Mouse (Mus musculus): ENCODE results near the gene Gm49486.

The Gm49486 gene

GRCm38 (mm10) chr15:79258521-79258920 lies 29.3 kb downstream of the Gm49486 start:
- H3K4me3 ChIP-seq (replicated peaks; ENCODE audit: low read length): peak overlapping the region; percentile 70
- H3K36me3 ChIP-seq (ENCODE audit: insufficient read depth, low read length): no peaks in the 10 kb centered on the region
- no peaks in the 10 kb centered on the region for H3K9me3 ChIP-seq (ENCODE audit: low read length)
- H3K4me1 ChIP-seq (replicated peaks; ENCODE audit: low read depth, low read length): peaks cover 28% of the 10 kb centered on the region
- peaks cover 67% of the 10 kb centered on the region for H3K27me3 ChIP-seq (ENCODE audit: insufficient read depth, low read length)
- TF ChIP-seq NANOG (IDR thresholded peaks at IDR 0.05; ENCODE audit: borderline replicate concordance, low read length) (no peak), POU5F1 (IDR thresholded peaks at IDR 0.05; ENCODE audit: borderline replicate concordance, low read length) (no peak), CTCF (conservative IDR thresholded peaks at IDR 0.05; ENCODE audit: low read length) (no peak)

- H3K36me3 ChIP-seq (ENCODE audit: insufficient read depth, low read length): no peaks in the 10 kb centered on the region
- H3K9me3 ChIP-seq (ENCODE audit: low read length): no peaks in the 10 kb centered on the region
- peak overlapping the region; percentile 82 for H3K4me3 ChIP-seq (replicated peaks; ENCODE audit: low read length)
- peaks cover 56% of the 10 kb centered on the region for H3K27me3 ChIP-seq (ENCODE audit: insufficient read depth, low read length)
- TF ChIP-seq NANOG (IDR thresholded peaks at IDR 0.05; ENCODE audit: borderline replicate concordance, low read length) (no peak), CTCF (conservative IDR thresholded peaks at IDR 0.05; ENCODE audit: low read length) (no peak), POU5F1 (IDR thresholded peaks at IDR 0.05; ENCODE audit: borderline replicate concordance, low read length) (no peak)
- peaks cover 18% of the 10 kb centered on the region for H3K4me1 ChIP-seq (replicated peaks; ENCODE audit: low read depth, low read length)
Measured at GRCm38 (mm10) chr15:79261095-79261725, 32.0 kb downstream of the Gm49486 start.

GRCm38 (mm10) chr15:79261757-79262156 lies 32.6 kb downstream of the Gm49486 start:
- Histone ChIP-seq H3K4me3 (replicated peaks; ENCODE audit: low read length) (peak overlapping the region; percentile 82), H3K27me3 (ENCODE audit: insufficient read depth, low read length) (peaks cover 61% of the 10 kb centered on the region)
- TF ChIP-seq POU5F1 (IDR thresholded peaks at IDR 0.05; ENCODE audit: borderline replicate concordance, low read length) (no peak), NANOG (IDR thresholded peaks at IDR 0.05; ENCODE audit: borderline replicate concordance, low read length) (no peak), CTCF (conservative IDR thresholded peaks at IDR 0.05; ENCODE audit: low read length) (no peak)

GRCm38 (mm10) chr15:79262375-79262774 lies 33.2 kb downstream of the Gm49486 start:
- TF ChIP-seq CTCF (conservative IDR thresholded peaks at IDR 0.05; ENCODE audit: low read length) (peak; percentile 30), NANOG (IDR thresholded peaks at IDR 0.05; ENCODE audit: borderline replicate concordance, low read length) (no peak)
- Histone ChIP-seq H3K36me3 (ENCODE audit: insufficient read depth, low read length) (no peaks in the 10 kb centered on the region), H3K4me3 (replicated peaks; ENCODE audit: low read length) (no peak overlapping the region), H3K4me1 (replicated peaks; ENCODE audit: low read depth, low read length) (peaks cover 18% of the 10 kb centered on the region), H3K27me3 (ENCODE audit: insufficient read depth, low read length) (peaks cover 66% of the 10 kb centered on the region), H3K9me3 (ENCODE audit: low read length) (no peaks in the 10 kb centered on the region)

More at GRCm38 (mm10) chr15:79261757-79262156, 32.6 kb downstream of the Gm49486 start:
- peaks cover 18% of the 10 kb centered on the region for H3K4me1 ChIP-seq (replicated peaks; ENCODE audit: low read depth, low read length)
- H3K9me3 ChIP-seq (ENCODE audit: low read length): no peaks in the 10 kb centered on the region
- H3K36me3 ChIP-seq (ENCODE audit: insufficient read depth, low read length): no peaks in the 10 kb centered on the region

- TF ChIP-seq POU5F1 (IDR thresholded peaks at IDR 0.05; ENCODE audit: borderline replicate concordance, low read length): no peak
- TF ChIP-seq NANOG (IDR thresholded peaks at IDR 0.05; ENCODE audit: borderline replicate concordance, low read length): no peak
- no peak for TF ChIP-seq CTCF (conservative IDR thresholded peaks at IDR 0.05; ENCODE audit: low read length)
- Histone ChIP-seq H3K4me1 (replicated peaks; ENCODE audit: low read depth, low read length) (peaks cover 18% of the 10 kb centered on the region), H3K9me3 (ENCODE audit: low read length) (no peaks in the 10 kb centered on the region)
Measured at GRCm38 (mm10) chr15:79262786-79263309, 33.7 kb downstream of the Gm49486 start.

GRCm38 (mm10) chr15:79263726-79264125 lies 34.5 kb downstream of the Gm49486 start:
- Histone ChIP-seq H3K4me3 (replicated peaks; ENCODE audit: low read length) (no peak overlapping the region), H3K9me3 (ENCODE audit: low read length) (no peaks in the 10 kb centered on the region), H3K4me1 (replicated peaks; ENCODE audit: low read depth, low read length) (peaks cover 19% of the 10 kb centered on the region), H3K27me3 (ENCODE audit: insufficient read depth, low read length) (peaks cover 73% of the 10 kb centered on the region), H3K36me3 (ENCODE audit: insufficient read depth, low read length) (no peaks in the 10 kb centered on the region)
- TF ChIP-seq CTCF (conservative IDR thresholded peaks at IDR 0.05; ENCODE audit: low read length) (no peak), POU5F1 (IDR thresholded peaks at IDR 0.05; ENCODE audit: borderline replicate concordance, low read length) (no peak), NANOG (IDR thresholded peaks at IDR 0.05; ENCODE audit: borderline replicate concordance, low read length) (no peak)

More at GRCm38 (mm10) chr15:79262786-79263309, 33.7 kb downstream of the Gm49486 start:
- H3K27me3 ChIP-seq (ENCODE audit: insufficient read depth, low read length): peaks cover 70% of the 10 kb centered on the region
- H3K4me3 ChIP-seq (replicated peaks; ENCODE audit: low read length): no peak overlapping the region
- no peaks in the 10 kb centered on the region for H3K36me3 ChIP-seq (ENCODE audit: insufficient read depth, low read length)

GRCm38 (mm10) chr15:79265384-79265783 lies 36.2 kb downstream of the Gm49486 start:
- Histone ChIP-seq H3K36me3 (ENCODE audit: insufficient read depth, low read length) (no peaks in the 10 kb centered on the region), H3K4me1 (replicated peaks; ENCODE audit: low read depth, low read length) (peaks cover 27% of the 10 kb centered on the region), H3K27me3 (ENCODE audit: insufficient read depth, low read length) (peaks cover 63% of the 10 kb centered on the region), H3K4me3 (replicated peaks; ENCODE audit: low read length) (no peak overlapping the region), H3K9me3 (ENCODE audit: low read length) (no peaks in the 10 kb centered on the region)
- TF ChIP-seq CTCF (conservative IDR thresholded peaks at IDR 0.05; ENCODE audit: low read length) (no peak), POU5F1 (IDR thresholded peaks at IDR 0.05; ENCODE audit: borderline replicate concordance, low read length) (no peak), NANOG (IDR thresholded peaks at IDR 0.05; ENCODE audit: borderline replicate concordance, low read length) (no peak)

- H3K4me3 ChIP-seq (replicated peaks; ENCODE audit: low read length): no peak overlapping the region
- no peaks in the 10 kb centered on the region for H3K36me3 ChIP-seq (ENCODE audit: insufficient read depth, low read length)
- H3K4me1 ChIP-seq (replicated peaks; ENCODE audit: low read depth, low read length): peaks cover 27% of the 10 kb centered on the region
- peaks cover 59% of the 10 kb centered on the region for H3K27me3 ChIP-seq (ENCODE audit: insufficient read depth, low read length)
- no peaks in the 10 kb centered on the region for H3K9me3 ChIP-seq (ENCODE audit: low read length)
- TF ChIP-seq NANOG (IDR thresholded peaks at IDR 0.05; ENCODE audit: borderline replicate concordance, low read length) (no peak), CTCF (conservative IDR thresholded peaks at IDR 0.05; ENCODE audit: low read length) (no peak), POU5F1 (IDR thresholded peaks at IDR 0.05; ENCODE audit: borderline replicate concordance, low read length) (no peak)
Measured at GRCm38 (mm10) chr15:79268521-79268920, 39.3 kb downstream of the Gm49486 start.

Data from E14TG2a.4 (cell line).